Mouse (Mus musculus): ENCODE measurements around the gene Tsks. TPM values are rescaled to one million over a fixed set of nuclear protein-coding genes. Genes with fewer than 3 reads are reported as not detected.

Tsks gene
- polyA plus RNA-seq, 1 experiment from 2014 or later: 0.07 TPM

- Histone ChIP-seq H3K27me3 (ENCODE audit: control insufficient read depth, insufficient read depth, low read length) (no peaks in the 10 kb centered on the region), H3K4me2 (no peak overlapping the region), H3K4me1 (ENCODE audit: control insufficient read depth, insufficient read depth, low read length) (no peaks in the 10 kb centered on the region), H3K9me3 (ENCODE audit: control insufficient read depth, low read length) (no peaks in the 10 kb centered on the region), H3K36me3 (ENCODE audit: control insufficient read depth, insufficient read depth, low read length) (no peaks in the 10 kb centered on the region), H3K9ac (ENCODE audit: low read length) (no peak overlapping the region), H3K27ac (ENCODE audit: low read depth, low read length) (no peak overlapping the region), H3K4me3 (ENCODE audit: low read depth, low read length) (no peak overlapping the region)
- ATAC-seq (ENCODE audit: low FRiP score): no peak
- DNase-seq (ENCODE audit: low spot score, missing footprints): no peak
- WGBS: 93% methylated on average over 13 of the region's 13 CpGs
Observed at GRCm38 (mm10) chr7:44964990-44965389, 22.0 kb downstream of the Tsks start.

DNA sequence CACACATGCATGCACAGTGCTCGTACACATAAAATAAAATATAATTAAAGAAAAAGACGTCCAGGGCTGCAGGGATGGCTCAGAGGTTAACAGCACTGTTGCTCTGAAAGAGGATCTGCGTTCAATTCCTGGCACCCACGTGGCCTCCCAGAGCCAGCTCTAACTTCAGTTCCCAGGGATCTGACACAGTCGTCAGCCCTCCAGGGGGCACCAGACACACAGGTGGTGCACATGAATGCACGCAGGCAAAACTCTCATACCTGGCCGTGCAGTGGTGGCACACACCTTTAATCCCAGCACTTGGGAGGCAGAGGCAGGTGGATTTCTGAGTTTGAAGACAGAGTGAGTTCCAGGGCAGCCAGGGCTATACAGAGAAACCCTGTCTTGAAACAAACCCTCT is 23.0 kb downstream of the Tsks start:
- H3K9me3 ChIP-seq (ENCODE audit: control insufficient read depth, low read length): no peaks in the 10 kb centered on the region
- DNase-seq (ENCODE audit: low spot score, missing footprints) (no peak), ATAC-seq (ENCODE audit: low FRiP score) (no peak)
- WGBS: 81% methylated on average over 7 of the region's 7 CpGs
- no peak overlapping the region for H3K9ac ChIP-seq (ENCODE audit: low read length)
- peaks cover 3% of the 10 kb centered on the region for H3K4me1 ChIP-seq (ENCODE audit: control insufficient read depth, insufficient read depth, low read length)
- no peaks in the 10 kb centered on the region for H3K36me3 ChIP-seq (ENCODE audit: control insufficient read depth, insufficient read depth, low read length)
- no peaks in the 10 kb centered on the region for H3K27me3 ChIP-seq (ENCODE audit: control insufficient read depth, insufficient read depth, low read length)
- no peak overlapping the region for H3K4me3 ChIP-seq (ENCODE audit: low read depth, low read length)
- no peak overlapping the region for H3K27ac ChIP-seq (ENCODE audit: low read depth, low read length)
- H3K4me2 ChIP-seq: no peak overlapping the region

DNA sequence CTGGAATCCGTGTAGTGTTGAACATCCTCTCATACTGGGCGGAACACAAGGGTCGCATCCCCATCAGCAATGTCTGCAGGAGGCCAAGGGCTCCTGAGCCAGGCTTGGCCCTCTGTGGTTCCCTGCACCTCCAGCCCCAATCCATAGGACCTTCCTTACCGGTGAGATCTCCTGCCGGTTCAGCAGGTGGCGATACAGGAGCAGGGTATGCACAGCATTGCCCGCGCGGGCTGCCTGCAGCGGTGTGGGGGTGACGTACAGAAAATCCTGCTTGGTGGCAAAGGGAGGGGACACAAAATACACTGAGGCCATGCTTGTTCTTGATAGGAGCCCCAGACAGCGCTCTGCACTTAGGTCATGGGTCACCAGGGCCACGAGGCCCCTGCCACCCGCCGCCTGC is 23.6 kb downstream of the Tsks start:
- no peak for DNase-seq (ENCODE audit: low spot score, missing footprints)
- Histone ChIP-seq H3K36me3 (ENCODE audit: control insufficient read depth, insufficient read depth, low read length) (no peaks in the 10 kb centered on the region), H3K4me3 (ENCODE audit: low read depth, low read length) (no peak overlapping the region), H3K27ac (ENCODE audit: low read depth, low read length) (no peak overlapping the region), H3K9ac (ENCODE audit: low read length) (no peak overlapping the region), H3K4me1 (ENCODE audit: control insufficient read depth, insufficient read depth, low read length) (peaks cover 8% of the 10 kb centered on the region), H3K27me3 (ENCODE audit: control insufficient read depth, insufficient read depth, low read length) (no peaks in the 10 kb centered on the region), H3K9me3 (ENCODE audit: control insufficient read depth, low read length) (no peaks in the 10 kb centered on the region), H3K4me2 (no peak overlapping the region)
- no peak for ATAC-seq (ENCODE audit: low FRiP score)
- 78% methylated on average over 15 of the region's 15 CpGs for WGBS

DNA sequence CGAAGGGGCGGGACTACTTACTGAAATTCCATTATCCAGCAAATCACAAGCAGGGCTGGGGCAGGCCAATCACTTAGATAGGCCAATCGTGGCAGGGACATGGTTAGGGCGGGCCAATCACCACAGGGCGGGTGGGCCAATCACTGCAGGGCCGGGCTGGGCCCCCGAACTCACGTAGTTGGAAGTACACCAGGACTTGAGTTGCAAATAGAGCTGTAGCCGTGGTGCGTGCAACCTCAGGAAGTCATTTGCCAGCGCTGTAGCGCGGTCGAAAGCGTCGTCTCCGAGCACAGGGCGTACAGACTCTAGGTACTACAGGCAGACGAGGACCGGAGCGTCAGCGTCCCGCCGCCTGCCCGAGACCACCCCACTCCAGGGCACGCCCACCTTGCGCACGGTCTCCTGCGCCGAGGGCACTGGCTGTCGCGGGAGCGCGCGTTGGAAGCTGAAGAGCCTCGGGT is 27.3 kb downstream of the Tsks start:
- peak; percentile 96 for ATAC-seq (ENCODE audit: low FRiP score)
- peak; percentile 98 for DNase-seq (ENCODE audit: low spot score, missing footprints)
- peak overlapping the region; percentile 68; the same call in 1 of the 2 replicates for H3K27ac ChIP-seq (ENCODE audit: low read depth, low read length)
- WGBS: under 1% methylated on average over 36 of the region's 36 CpGs
- H3K9me3 ChIP-seq (ENCODE audit: control insufficient read depth, low read length): no peaks in the 10 kb centered on the region
- H3K4me3 ChIP-seq (ENCODE audit: low read depth, low read length): peak overlapping the region; percentile 57
- peak overlapping the region; percentile 74 for H3K4me2 ChIP-seq
- H3K9ac ChIP-seq (ENCODE audit: low read length): peak overlapping the region; percentile 66
- no peaks in the 10 kb centered on the region for H3K36me3 ChIP-seq (ENCODE audit: control insufficient read depth, insufficient read depth, low read length)
- H3K27me3 ChIP-seq (ENCODE audit: control insufficient read depth, insufficient read depth, low read length): no peaks in the 10 kb centered on the region
- peaks cover 20% of the 10 kb centered on the region for H3K4me1 ChIP-seq (ENCODE audit: control insufficient read depth, insufficient read depth, low read length)

DNA sequence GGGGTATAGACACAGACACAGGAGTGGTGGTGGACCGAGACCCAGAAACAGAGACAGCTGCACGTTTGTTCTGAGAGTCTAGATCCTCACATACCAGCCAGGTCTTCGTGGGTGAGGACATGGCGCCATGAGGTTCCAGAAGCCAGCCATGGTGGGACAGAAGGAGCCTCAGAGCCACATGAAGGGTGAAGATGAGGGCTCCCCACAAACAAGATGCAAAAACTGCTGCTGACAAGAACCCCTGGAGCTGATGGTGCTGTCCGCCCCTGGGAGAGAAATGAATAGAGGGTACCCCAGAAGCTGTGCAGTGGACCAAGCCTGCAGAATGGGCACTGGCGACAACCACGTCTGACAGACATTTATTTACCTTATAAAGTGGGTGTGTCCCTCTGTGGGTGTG is 28.1 kb downstream of the Tsks start:
- DNase-seq (ENCODE audit: low spot score, missing footprints) (no peak), ATAC-seq (ENCODE audit: low FRiP score) (no peak)
- peak overlapping the region; percentile 66 for H3K9ac ChIP-seq (ENCODE audit: low read length)
- peak overlapping the region; percentile 68; the same call in 1 of the 2 replicates for H3K27ac ChIP-seq (ENCODE audit: low read depth, low read length)
- peaks cover 23% of the 10 kb centered on the region for H3K4me1 ChIP-seq (ENCODE audit: control insufficient read depth, insufficient read depth, low read length)
- WGBS: 73% methylated on average over 7 of the region's 7 CpGs
- H3K27me3 ChIP-seq (ENCODE audit: control insufficient read depth, insufficient read depth, low read length): no peaks in the 10 kb centered on the region
- H3K4me2 ChIP-seq: peak overlapping the region; percentile 74
- H3K4me3 ChIP-seq (ENCODE audit: low read depth, low read length): peak overlapping the region; percentile 57
- H3K36me3 ChIP-seq (ENCODE audit: control insufficient read depth, insufficient read depth, low read length): peaks cover 5% of the 10 kb centered on the region
- no peaks in the 10 kb centered on the region for H3K9me3 ChIP-seq (ENCODE audit: control insufficient read depth, low read length)

DNA sequence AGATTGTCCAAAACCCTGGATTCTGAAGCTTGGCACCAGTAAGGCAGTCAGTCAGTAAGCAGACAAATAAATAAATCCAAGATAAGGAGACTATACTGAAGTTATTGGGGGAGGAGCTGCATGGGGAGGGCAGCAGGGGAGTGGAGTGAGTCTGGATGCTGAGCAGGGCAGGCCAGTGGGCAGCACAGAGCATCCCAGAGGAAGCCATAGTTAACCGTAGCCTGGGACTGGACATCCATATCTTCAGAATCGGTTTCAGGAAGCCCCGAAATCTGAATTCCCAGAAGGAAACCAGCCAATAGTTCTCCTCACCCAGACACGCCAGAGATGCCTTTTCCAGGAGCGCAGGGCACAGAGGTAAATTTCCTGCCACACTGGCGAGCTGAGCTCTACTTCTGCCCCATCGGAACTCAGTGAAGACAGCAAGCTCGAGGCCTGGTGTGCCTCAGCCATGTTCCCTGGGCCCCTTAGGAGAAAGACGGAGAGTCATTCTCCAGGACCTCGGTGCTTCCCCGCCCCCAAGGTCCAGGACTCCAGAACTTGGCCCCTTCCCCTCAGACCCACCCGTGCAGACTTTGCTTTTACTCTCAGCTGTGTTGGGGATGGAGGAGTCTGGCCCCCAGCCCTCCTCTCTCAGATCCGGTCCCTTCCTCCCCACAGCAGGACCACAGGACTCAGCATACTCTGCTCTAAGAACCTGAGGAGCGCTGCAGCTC is 30.6 kb downstream of the Tsks start:
- ATAC-seq (ENCODE audit: low FRiP score): no peak
- Histone ChIP-seq H3K4me1 (ENCODE audit: control insufficient read depth, insufficient read depth, low read length) (peaks cover 23% of the 10 kb centered on the region), H3K4me3 (ENCODE audit: low read depth, low read length) (peak overlapping the region; percentile 47), H3K27me3 (ENCODE audit: control insufficient read depth, insufficient read depth, low read length) (no peaks in the 10 kb centered on the region), H3K9ac (ENCODE audit: low read length) (peak overlapping the region; percentile 73), H3K9me3 (ENCODE audit: control insufficient read depth, low read length) (no peaks in the 10 kb centered on the region), H3K4me2 (peak overlapping the region; percentile 81), H3K27ac (ENCODE audit: low read depth, low read length) (peak overlapping the region; percentile 87), H3K36me3 (ENCODE audit: control insufficient read depth, insufficient read depth, low read length) (peaks cover 29% of the 10 kb centered on the region)
- WGBS: 35% methylated on average over 14 of the region's 14 CpGs
- DNase-seq (ENCODE audit: low spot score, missing footprints): peak; percentile 87

GRCm38 (mm10) chr7:44974383-44975116 is 31.5 kb downstream of the Tsks start, which contains the start of gene Cpt1c:
Gene Cpt1c (minus strand): TSS chr7:44974851.
- peak; percentile 46; the same call in 1 of the 2 replicates for ATAC-seq (ENCODE audit: low FRiP score)
- peak within 1 kb of the TSS; percentile 47 for H3K4me3 ChIP-seq (ENCODE audit: low read depth, low read length)
- DNase-seq (ENCODE audit: low spot score, missing footprints): peak; percentile 97
- H3K9ac ChIP-seq (ENCODE audit: low read length): peak within 1 kb of the TSS; percentile 73
- peaks cover 37% of the 10 kb centered on the region for H3K36me3 ChIP-seq (ENCODE audit: control insufficient read depth, insufficient read depth, low read length)
- no peaks in the 10 kb centered on the region for H3K9me3 ChIP-seq (ENCODE audit: control insufficient read depth, low read length)
- peak within 1 kb of the TSS; percentile 81 for H3K4me2 ChIP-seq
- peak within 1 kb of the TSS; percentile 87 for H3K27ac ChIP-seq (ENCODE audit: low read depth, low read length)
- H3K4me1 ChIP-seq (ENCODE audit: control insufficient read depth, insufficient read depth, low read length): peaks cover 23% of the 10 kb centered on the region
- WGBS: 1% methylated on average over 22 of the region's 22 CpGs
- H3K27me3 ChIP-seq (ENCODE audit: control insufficient read depth, insufficient read depth, low read length): no peaks in the 10 kb centered on the region

GRCm38 (mm10) chr7:44975117-44975419 is 32.1 kb downstream of the Tsks start:
- Histone ChIP-seq H3K27me3 (ENCODE audit: control insufficient read depth, insufficient read depth, low read length) (no peaks in the 10 kb centered on the region), H3K27ac (ENCODE audit: low read depth, low read length) (peak overlapping the region; percentile 17), H3K36me3 (ENCODE audit: control insufficient read depth, insufficient read depth, low read length) (peaks cover 42% of the 10 kb centered on the region), H3K9me3 (ENCODE audit: control insufficient read depth, low read length) (no peaks in the 10 kb centered on the region), H3K4me3 (ENCODE audit: low read depth, low read length) (peak overlapping the region; percentile 47; the same call in 1 of the 2 replicates), H3K9ac (ENCODE audit: low read length) (no peak overlapping the region), H3K4me2 (peak overlapping the region; percentile 81), H3K4me1 (ENCODE audit: control insufficient read depth, insufficient read depth, low read length) (peaks cover 23% of the 10 kb centered on the region)
- WGBS: 26% methylated on average over 6 of the region's 6 CpGs
- ATAC-seq (ENCODE audit: low FRiP score) (no peak), DNase-seq (ENCODE audit: low spot score, missing footprints) (no peak)

- DNase-seq (ENCODE audit: low spot score, missing footprints): no peak
- 87% methylated on average over 3 of the region's 3 CpGs for WGBS
- no peaks in the 10 kb centered on the region for H3K9me3 ChIP-seq (ENCODE audit: control insufficient read depth, low read length)
- H3K27me3 ChIP-seq (ENCODE audit: control insufficient read depth, insufficient read depth, low read length): no peaks in the 10 kb centered on the region
- no peak overlapping the region for H3K27ac ChIP-seq (ENCODE audit: low read depth, low read length)
- ATAC-seq (ENCODE audit: low FRiP score): no peak
- no peak overlapping the region for H3K4me2 ChIP-seq
- no peak overlapping the region for H3K4me3 ChIP-seq (ENCODE audit: low read depth, low read length)
- H3K9ac ChIP-seq (ENCODE audit: low read length): no peak overlapping the region
- H3K36me3 ChIP-seq (ENCODE audit: control insufficient read depth, insufficient read depth, low read length): peaks cover 63% of the 10 kb centered on the region
- peaks cover 12% of the 10 kb centered on the region for H3K4me1 ChIP-seq (ENCODE audit: control insufficient read depth, insufficient read depth, low read length)
Observed at GRCm38 (mm10) chr7:44978300-44978699, 35.3 kb downstream of the Tsks start.
